Mouse (Mus musculus) kidney, postnatal 14 days (tissue): ENCODE measurements at regions not wholly inside any gene's neighbourhood (a gene's known extent, or its start where the extent isn't known, plus 50 kb on each side); places are given as distances from the start of the nearest gene placed in this dataset.

Experiments used
- DNase-seq: peaks from one replicate; pipeline ENCODE4 v3.0.0; 2022; ENCODE audit warnings: mixed read lengths

DNA sequence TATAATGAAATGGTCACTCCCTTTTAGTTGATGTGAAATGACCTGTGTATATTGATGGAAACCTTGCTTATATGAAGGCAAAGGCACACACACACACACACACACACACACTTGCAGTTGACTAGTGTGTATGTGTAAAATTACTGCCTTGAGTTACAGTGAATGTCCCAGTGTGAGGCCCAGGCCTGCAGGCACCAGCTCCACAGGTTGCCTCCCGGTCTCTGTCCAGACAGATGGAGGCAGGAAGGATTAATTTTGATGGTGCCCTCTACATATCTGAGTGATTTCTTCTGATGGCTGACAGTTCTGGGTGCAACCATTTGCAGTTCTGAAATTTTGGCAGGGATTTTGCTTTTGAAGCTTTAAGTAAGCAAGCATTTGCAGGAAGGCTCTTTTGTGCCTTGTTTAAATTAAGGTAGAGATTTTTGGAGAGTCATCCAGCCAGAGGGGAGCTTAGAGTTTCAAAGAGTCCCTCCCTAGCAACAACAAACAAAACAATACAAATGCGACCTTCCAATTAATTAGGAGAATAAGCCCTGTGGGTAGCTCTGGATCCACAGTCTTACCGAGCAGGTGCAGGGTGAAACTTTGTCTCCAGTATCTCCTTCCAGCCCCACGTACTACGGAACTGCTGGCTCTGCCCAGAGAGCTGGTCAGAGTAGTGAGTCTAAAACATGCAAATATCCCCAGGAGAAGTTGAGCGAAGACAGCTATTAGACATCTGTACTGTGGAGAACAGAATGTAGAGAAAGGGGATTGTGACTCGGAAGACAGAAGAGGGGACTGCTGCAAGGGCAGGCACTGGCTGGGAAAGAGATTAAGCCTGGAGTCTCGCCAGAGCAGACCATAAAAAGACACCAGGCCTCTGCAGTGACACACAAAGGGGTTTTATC lies 87.5 kb upstream of the Tut7 start:
- DNase-seq = no peak

DNA sequence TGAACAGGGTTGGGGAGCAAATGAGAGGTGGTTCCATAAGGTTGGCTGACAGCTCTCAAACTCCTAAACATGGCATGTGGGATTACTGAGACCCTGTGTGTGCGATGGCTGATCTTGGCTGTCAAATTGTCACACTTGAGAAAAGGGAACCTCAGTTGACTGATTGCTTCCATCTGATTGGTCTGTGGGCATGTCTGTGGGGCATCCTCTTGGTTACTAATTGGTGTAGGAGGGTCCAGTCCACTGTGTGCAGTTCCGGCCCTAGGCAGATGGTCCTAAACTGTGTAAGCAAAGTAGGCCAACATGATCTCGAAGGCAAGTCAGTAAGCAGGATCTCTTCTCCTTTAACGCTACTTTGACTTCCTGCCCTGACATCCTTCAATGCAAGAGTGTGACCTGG lies 86.5 kb upstream of the Tut7 start:
- no peak for DNase-seq

DNA sequence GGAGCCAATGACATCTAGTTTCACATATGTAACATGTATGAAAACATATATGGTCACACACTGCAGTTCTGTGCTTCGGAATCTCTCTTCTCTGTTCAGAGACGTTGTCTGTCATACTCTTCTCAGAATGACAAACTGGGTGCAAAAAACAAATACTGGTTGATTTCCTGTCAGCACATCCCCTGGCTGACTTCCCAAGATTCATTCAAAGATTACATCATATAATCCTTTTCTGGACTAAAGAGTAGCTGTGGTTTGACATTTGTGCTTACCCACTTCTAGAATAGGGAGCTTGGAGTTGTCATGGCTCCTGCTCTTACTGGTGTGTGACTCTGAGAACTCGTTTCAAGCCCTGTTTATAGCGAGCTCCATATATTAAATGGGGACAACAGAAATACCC lies 85.8 kb upstream of the Tut7 start:
- no peak for DNase-seq

- no peak for DNase-seq
These were observed 82.5 kb upstream of the Tut7 start for GRCm38 (mm10) chr13:59905488-59905887.

DNA sequence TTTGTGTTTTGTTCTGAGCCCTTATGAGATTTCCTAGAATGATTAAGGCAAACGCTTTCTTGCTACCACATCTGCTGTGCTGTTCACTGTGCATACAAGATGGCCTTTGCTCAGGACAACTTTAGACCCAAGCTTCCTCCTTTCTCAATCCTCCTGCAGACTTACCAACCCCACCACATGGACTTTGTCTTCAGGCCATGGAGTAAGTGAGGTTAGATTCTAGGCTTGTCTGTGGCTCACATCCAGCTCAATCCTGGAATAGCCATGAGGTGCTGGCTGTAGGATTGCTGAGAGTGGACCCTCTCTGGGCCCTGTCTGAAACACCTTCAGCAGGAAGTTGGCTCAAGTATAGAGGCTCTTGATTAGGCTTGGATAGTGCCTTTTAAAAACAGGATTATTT lies 81.5 kb upstream of the Tut7 start:
- DNase-seq = peak; percentile 35

- no peak for DNase-seq
These were observed 76.6 kb upstream of the Tut7 start for GRCm38 (mm10) chr13:59899521-59899920.

- no peak for DNase-seq
These were observed 72.8 kb upstream of the Tut7 start for GRCm38 (mm10) chr13:59895754-59896153.

- DNase-seq = no peak
These were observed 71.1 kb upstream of the Tut7 start for GRCm38 (mm10) chr13:59894094-59894493.

DNA sequence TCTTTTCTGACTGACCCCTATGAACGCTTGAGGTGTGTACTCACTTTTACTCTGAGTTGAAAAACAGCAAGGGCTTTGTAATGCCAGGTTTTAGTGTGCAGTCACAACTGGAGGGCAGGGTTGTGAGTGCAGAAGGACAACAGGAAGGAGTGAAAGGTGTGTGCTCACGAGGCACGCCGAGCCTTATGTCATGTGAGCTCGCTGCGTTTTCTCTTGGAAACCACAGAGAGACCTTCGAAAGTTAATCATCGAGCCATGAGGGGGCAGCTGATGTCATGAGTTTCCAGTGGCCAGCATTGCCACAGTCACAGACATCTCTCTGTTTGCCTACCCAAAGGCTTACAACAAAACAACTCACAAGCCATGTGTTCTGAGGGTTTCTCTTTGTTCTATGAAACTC lies 70.0 kb upstream of the Tut7 start:
- peak; percentile 48 for DNase-seq

- no peak for DNase-seq
These were observed 69.4 kb upstream of the Tut7 start for GRCm38 (mm10) chr13:59892340-59892739.

DNA sequence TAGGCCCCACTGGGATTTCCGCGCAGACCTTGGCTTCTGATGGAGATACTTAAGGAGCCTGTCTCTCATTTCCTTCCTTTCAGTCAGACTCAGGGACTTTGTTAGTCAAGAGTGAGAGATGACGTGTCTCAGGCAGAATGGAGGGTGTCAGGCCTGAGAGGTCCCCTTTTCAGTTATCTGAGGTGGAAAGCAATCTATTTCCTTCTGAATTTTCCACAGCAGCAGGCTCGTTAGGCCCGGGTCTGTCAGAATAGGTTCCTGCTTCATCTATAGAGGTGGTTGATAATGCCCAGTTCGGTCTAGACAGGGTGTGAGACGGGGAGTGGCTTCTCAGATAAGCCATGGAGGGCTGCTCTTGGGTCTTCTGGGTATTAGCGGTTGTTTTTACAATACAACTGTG lies 68.8 kb upstream of the Tut7 start:
- no peak for DNase-seq

DNA sequence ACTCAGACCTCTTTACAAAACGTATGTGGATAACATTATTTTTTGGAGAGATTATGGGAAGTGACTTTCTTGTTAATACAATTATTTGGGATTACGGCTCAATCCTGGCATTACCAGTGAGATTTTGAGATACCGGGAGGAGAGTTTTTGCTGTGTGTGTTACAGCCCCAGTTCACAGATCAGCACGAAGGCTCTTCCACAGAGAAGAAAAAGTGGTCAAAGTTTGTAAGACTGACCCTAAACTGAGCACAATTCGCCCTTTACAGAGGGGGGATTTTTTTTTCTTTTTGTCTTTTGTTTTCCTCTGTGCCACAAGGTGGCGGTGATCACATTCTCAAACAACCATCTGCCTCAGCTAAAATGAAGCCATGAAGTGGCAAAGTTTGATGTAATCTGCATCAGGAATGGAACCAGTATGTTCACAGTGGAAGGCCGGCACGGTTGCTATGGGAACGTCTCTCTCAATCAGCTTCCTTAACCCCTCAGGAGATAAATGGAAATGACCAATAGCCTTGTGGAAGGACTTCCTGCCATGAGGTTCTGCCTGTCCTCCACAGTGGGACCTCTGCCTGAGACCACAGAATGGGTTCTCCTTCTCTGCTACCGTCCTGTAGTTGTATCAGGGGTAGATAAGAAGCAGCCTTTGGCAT lies 66.6 kb upstream of the Tut7 start:
- peak; percentile 71 for DNase-seq

DNA sequence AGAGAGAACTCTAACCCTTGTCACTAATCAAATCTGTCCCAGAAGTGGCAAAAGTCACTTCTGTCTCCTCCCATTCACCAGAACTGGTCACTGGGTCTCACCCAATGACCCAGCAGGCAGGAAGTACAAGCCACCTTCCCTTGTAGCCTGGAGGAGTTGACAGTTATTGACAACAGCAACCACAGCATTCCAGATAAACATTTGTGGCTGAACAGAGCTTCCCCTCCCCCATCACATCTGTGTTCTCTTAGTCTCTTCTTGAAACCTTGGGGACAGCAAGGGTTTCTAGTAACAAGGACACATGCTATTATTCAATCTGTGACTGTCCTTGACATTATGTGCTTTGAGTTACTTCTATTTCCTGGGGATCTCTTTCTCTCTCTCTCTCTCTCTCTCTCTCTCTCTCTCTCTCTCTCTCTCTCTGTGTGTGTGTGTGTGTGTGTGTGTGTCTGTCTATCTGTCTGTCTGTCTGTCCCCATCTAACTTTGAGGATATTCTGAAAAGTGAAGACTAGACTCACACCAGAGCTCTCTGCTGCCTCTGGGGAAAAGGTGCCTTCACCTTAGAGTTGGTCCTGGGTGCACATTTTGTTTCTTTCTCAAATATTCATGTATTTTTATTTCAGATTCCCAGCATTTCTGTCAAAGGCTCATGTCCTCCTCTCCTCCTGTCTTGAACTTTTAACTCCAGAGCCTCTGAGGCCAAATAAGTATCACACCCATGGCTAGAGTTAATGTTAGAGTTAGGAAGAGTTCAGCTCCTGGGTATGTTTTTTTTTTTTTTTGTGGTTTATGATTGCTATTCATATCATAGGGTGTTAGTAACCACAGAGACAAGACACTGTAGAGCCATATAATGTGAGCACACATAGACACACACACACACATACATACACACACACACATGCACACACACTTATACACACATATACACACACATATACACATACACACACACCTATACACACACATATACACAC lies 65.4 kb upstream of the Tut7 start:
- no peak for DNase-seq

DNA sequence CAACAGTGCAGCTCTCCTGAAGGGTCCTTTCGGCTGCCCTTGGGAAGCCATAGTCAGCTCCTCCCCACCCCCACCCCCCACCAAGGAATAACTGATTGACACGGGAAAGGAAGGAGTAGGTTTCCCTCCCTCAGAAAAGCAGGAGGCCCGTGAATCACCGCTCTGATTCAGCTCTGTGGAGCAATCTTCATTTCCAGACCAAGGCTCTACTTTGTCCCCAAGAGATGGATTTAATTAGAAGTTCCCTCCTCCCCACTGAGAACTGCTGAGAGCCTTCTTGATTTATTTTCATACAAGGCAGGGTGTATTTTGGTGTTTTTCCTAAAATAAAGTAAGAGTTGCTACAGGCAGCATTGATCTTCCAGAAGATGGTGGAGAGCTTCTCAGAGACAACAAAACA lies 64.4 kb upstream of the Tut7 start:
- DNase-seq = no peak

GRCm38 (mm10) chr13:59886572-59886971 lies 63.6 kb upstream of the Tut7 start:
- no peak for DNase-seq

DNA sequence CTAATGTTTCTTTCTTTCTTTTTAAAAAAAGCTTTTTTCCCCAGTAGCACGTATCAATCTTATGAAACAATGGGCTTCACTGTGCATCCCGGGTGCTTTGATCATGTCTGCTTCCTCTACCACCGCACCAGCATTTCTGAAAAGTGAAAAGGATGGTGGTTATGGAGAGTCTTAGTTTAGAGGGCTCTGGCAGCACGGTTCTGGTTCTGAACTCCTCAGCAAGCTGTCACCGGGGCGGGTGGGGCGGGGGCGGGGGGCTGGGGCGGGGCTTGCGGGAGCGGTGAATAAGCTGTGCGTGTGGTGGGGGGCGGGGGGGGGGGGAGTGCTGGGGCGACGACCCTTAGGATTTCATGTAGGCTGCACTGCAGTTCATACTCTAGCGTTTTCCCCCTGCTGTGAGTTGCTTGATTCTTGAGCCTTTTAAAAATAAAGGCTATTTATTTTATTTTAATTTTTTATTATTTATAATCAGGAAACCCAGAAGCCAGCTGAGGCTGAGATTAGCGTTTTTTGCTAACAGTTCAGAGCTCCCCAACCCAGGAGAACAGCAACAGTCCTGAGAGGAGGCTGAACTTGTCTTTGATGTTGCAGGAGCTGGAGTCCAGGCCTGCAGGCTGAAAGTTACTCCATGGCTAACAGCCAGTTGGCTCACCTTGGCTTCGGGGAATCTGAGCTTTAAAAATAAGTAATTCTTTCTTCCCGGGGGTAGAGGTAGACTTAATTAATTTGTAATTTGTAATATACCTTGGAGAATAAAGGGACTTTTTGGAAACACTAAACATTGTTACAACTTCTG lies 59.2 kb upstream of the Tut7 start:
- DNase-seq = peak; percentile 42

- no peak for DNase-seq
These were observed 57.1 kb upstream of the Tut7 start for GRCm38 (mm10) chr13:59880055-59880454.

DNA sequence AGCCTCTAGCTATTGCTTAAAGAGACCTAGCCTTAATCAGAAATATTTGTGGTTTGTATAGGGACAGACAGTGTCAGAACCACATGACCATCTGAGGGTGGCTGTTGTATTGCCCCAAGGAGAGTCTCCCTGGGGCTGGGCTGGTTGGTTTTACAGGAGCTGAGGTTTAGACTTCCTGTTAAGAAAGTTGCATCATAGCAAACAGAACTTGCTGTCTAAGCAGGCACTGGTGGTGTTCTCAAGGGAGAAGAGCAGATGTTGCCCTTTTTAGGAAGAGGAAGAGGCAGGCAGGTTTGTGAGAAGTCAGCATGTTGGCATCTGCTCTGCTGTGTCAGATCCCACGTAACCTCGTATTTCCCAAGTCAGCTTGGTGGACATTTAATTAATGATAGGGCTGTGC lies 52.7 kb upstream of the Tut7 start:
- peak; percentile 24 for DNase-seq

DNA sequence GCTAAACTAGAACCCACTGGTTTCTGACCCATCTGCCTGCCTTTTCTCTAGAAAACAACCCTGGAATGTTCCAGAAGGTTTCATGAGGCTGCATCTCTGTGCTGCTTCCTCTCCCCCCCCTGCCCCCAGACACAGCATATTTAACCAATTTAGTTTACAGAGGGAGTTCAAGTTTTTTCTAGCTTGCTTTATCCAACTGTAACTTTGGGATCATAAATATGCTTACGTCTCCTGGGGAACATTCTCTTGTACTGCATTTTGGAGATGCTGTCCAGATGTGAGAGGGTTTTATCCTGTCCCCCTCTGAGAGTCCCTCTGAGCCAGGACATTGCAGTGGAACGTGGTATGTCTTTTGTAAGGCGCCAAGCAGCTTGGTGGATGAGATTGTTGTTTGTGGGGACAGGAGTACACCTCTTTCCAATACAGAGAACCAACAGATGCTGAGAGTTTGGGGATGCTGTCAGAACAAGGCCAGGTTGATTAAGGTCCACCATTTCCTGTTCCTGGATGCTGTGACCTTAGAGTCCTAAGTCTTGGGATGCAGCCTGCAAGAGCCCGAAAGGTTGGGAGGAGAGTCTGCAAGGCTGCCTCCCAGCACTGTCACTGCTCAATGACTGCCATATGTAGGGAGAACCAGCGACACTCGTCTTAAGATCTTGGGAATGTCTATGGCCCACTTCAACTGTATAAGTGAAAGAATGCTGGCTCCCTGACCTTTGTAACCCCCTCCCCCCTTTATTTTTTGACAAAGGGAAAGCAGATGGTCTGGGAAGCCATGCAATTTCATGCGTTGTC lies 51.4 kb upstream of the Tut7 start:
- no peak for DNase-seq
